Mouse (Mus musculus) midbrain, embryonic 16.5 days (tissue): ENCODE measurements around the gene Hsd11b1. TPM values are rescaled to one million over a fixed set of nuclear protein-coding genes. Genes with fewer than 3 reads are reported as not detected.

ENCODE experiments used
- ATAC-seq: fragments of 200-750 bp; cut with Nextera tagmentation; 2 replicates; pipeline ENCODE4 v1.8.0; 2017; ENCODE audit warnings: moderate TSS enrichment
- H3K27ac ChIP-seq: fragments of 300-500 bp; sonication (generic); 2 replicates; pipeline ENCODE4 v1.5.1; 2014; ENCODE audit warnings: mild to moderate bottlenecking, low read length, mixed read lengths
- H3K27me3 ChIP-seq: fragments of 300-500 bp; sonication (generic); 2 replicates; pipeline ENCODE4 v1.6.1; 2014; ENCODE audit warnings: low read depth, low read length, mixed read lengths; ENCODE audit not compliant: control insufficient read depth, insufficient read depth
- H3K36me3 ChIP-seq: fragments of 300-500 bp; sonication (generic); 2 replicates; pipeline ENCODE4 v1.6.1; 2014; ENCODE audit warnings: mild to moderate bottlenecking, low read length, moderate library complexity, mixed read lengths; ENCODE audit not compliant: control insufficient read depth, insufficient read depth
- H3K4me1 ChIP-seq: fragments of 300-500 bp; sonication (generic); 2 replicates; pipeline ENCODE4 v1.6.1; 2014; ENCODE audit warnings: mild to moderate bottlenecking, low read length, mixed read lengths; ENCODE audit not compliant: control insufficient read depth, insufficient read depth
- H3K4me2 ChIP-seq: fragments of 300-500 bp; sonication (generic); 2 replicates; pipeline ENCODE4 v1.6.1; 2014; ENCODE audit warnings: mild to moderate bottlenecking, low read length, mixed read lengths
- H3K4me3 ChIP-seq: fragments of 300-500 bp; sonication (generic); 2 replicates; pipeline ENCODE4 v1.5.1; 2014; ENCODE audit warnings: low read depth, mild to moderate bottlenecking, low read length, moderate library complexity, mixed read lengths
- H3K9ac ChIP-seq: fragments of 300-500 bp; sonication (generic); 2 replicates; pipeline ENCODE4 v1.6.1; 2014; ENCODE audit warnings: low read depth, low read length, mixed read lengths
- H3K9me3 ChIP-seq: fragments of 300-500 bp; sonication (generic); replicated peaks from 2 replicates; pipeline ENCODE4 v1.6.1; 2014; ENCODE audit warnings: mild to moderate bottlenecking, low read length, mixed read lengths; ENCODE audit not compliant: control insufficient read depth, poor library complexity, severe bottlenecking
- WGBS: fragments of 180-500 bp; shearing (Covaris S2); extraction: QIAGEN DNeasy Blood & Tissue Kit; methylation state at CpG from one replicate; pipeline ENCODE4 v1.1.7; 2014; 5-methylcytosine and 5-hydroxymethylcytosine counted together
- polyA plus RNA-seq: library from polyadenylated mRNA; unstranded; fragments of >200 nt; fragmentation: Nextera tagmentation; extraction: Ambion mirVana; gene quantifications from 2 replicates; pipeline ENCODE4 v1.2.1, GENCODE M21; 2015

The Hsd11b1 gene
- polyA plus RNA-seq, 1 experiment from 2014 or later, result 0.39 TPM

GRCm38 (mm10) chr1:193207503-193207902 lies 56.4 kb downstream of the Hsd11b1 start, which contains the start of gene Lamb3:
Lamb3 (plus strand) TSS chr1:193207699.
- ATAC-seq, result no peak
- Histone ChIP-seq H3K4me1 (no peaks in the 10 kb centered on the region), H3K4me2 (no peak within 1 kb of the TSS), H3K4me3 (no peak within 1 kb of the TSS), H3K9ac (no peak within 1 kb of the TSS), H3K27me3 (no peaks in the 10 kb centered on the region; the same call in 1 of the 2 replicates), H3K36me3 (no peaks in the 10 kb centered on the region), H3K27ac (no peak within 1 kb of the TSS), H3K9me3 (no peaks in the 10 kb centered on the region)
- WGBS, result 94% methylated on average over 3 of the region's 3 CpGs

- no peaks in the 10 kb centered on the region for H3K36me3 ChIP-seq
- H3K9ac ChIP-seq, result no peak overlapping the region
- H3K4me2 ChIP-seq, result no peak overlapping the region
- 98% methylated on average over 2 of the region's 2 CpGs for WGBS
- no peak for ATAC-seq
- no peaks in the 10 kb centered on the region for H3K9me3 ChIP-seq
- H3K4me1 ChIP-seq, result no peaks in the 10 kb centered on the region
- no peaks in the 10 kb centered on the region; the same call in 1 of the 2 replicates for H3K27me3 ChIP-seq
- no peak overlapping the region for H3K4me3 ChIP-seq
- H3K27ac ChIP-seq, result no peak overlapping the region
Observed at GRCm38 (mm10) chr1:193205431-193205830, 58.4 kb downstream of the Hsd11b1 start.

GRCm38 (mm10) chr1:193203821-193204220 lies 60.1 kb downstream of the Hsd11b1 start:
- Histone ChIP-seq H3K9me3 (no peaks in the 10 kb centered on the region), H3K4me2 (no peak overlapping the region), H3K27ac (no peak overlapping the region), H3K4me3 (no peak overlapping the region), H3K9ac (no peak overlapping the region), H3K36me3 (no peaks in the 10 kb centered on the region), H3K27me3 (no peaks in the 10 kb centered on the region; the same call in 1 of the 2 replicates), H3K4me1 (no peaks in the 10 kb centered on the region)
- WGBS, result 83% methylated on average over 2 of the region's 2 CpGs
- no peak for ATAC-seq

- H3K27me3 ChIP-seq, result no peaks in the 10 kb centered on the region; the same call in 1 of the 2 replicates
- H3K27ac ChIP-seq, result no peak within 1 kb of the TSS
- H3K4me1 ChIP-seq, result no peaks in the 10 kb centered on the region
- 65% methylated on average over 5 of the region's 5 CpGs for WGBS
- H3K9ac ChIP-seq, result no peak within 1 kb of the TSS
- H3K9me3 ChIP-seq, result no peaks in the 10 kb centered on the region
- no peak within 1 kb of the TSS for H3K4me3 ChIP-seq
- no peaks in the 10 kb centered on the region for H3K36me3 ChIP-seq
- no peak within 1 kb of the TSS for H3K4me2 ChIP-seq
- no peak for ATAC-seq
Observed at GRCm38 (mm10) chr1:193201383-193201778, 62.5 kb downstream of the Hsd11b1 start, which contains the start of gene Traf3ip3. Traf3ip3 (minus strand) TSS chr1:193201703.

- H3K36me3 ChIP-seq, result no peaks in the 10 kb centered on the region
- no peak overlapping the region for H3K27ac ChIP-seq
- H3K4me3 ChIP-seq, result no peak overlapping the region
- no peak overlapping the region for H3K4me2 ChIP-seq
- ATAC-seq, result no peak
- H3K9me3 ChIP-seq, result no peaks in the 10 kb centered on the region
- H3K9ac ChIP-seq, result no peak overlapping the region
- H3K27me3 ChIP-seq, result no peaks in the 10 kb centered on the region; the same call in 1 of the 2 replicates
- 86% methylated on average over 8 of the region's 8 CpGs for WGBS
- H3K4me1 ChIP-seq, result no peaks in the 10 kb centered on the region
Observed at GRCm38 (mm10) chr1:193200640-193201382, 63.1 kb downstream of the Hsd11b1 start.

GRCm38 (mm10) chr1:193198312-193198711 lies 65.6 kb downstream of the Hsd11b1 start:
- no peaks in the 10 kb centered on the region for H3K9me3 ChIP-seq
- H3K27me3 ChIP-seq, result no peaks in the 10 kb centered on the region
- H3K36me3 ChIP-seq, result no peaks in the 10 kb centered on the region
- H3K4me1 ChIP-seq, result no peaks in the 10 kb centered on the region
- no peak overlapping the region for H3K27ac ChIP-seq
- H3K9ac ChIP-seq, result no peak overlapping the region
- H3K4me3 ChIP-seq, result no peak overlapping the region
- 91% methylated on average over 2 of the region's 2 CpGs for WGBS
- ATAC-seq, result no peak
- no peak overlapping the region for H3K4me2 ChIP-seq

- no peak for ATAC-seq
- Histone ChIP-seq H3K9ac (no peak overlapping the region), H3K9me3 (no peaks in the 10 kb centered on the region), H3K4me1 (no peaks in the 10 kb centered on the region), H3K4me2 (no peak overlapping the region), H3K36me3 (no peaks in the 10 kb centered on the region), H3K4me3 (no peak overlapping the region), H3K27ac (no peak overlapping the region), H3K27me3 (no peaks in the 10 kb centered on the region)
- WGBS, result 92% methylated on average over 18 of the region's 18 CpGs
Observed at GRCm38 (mm10) chr1:193197494-193198205, 66.2 kb downstream of the Hsd11b1 start.

GRCm38 (mm10) chr1:193195169-193195810 lies 68.6 kb downstream of the Hsd11b1 start:
- no peak overlapping the region for H3K4me3 ChIP-seq
- H3K4me2 ChIP-seq, result no peak overlapping the region
- ATAC-seq, result no peak
- no peaks in the 10 kb centered on the region for H3K9me3 ChIP-seq
- 71% methylated on average over 3 of the region's 3 CpGs for WGBS
- H3K9ac ChIP-seq, result no peak overlapping the region
- no peaks in the 10 kb centered on the region for H3K36me3 ChIP-seq
- no peak overlapping the region for H3K27ac ChIP-seq
- H3K4me1 ChIP-seq, result no peaks in the 10 kb centered on the region
- H3K27me3 ChIP-seq, result no peaks in the 10 kb centered on the region
